Mouse (Mus musculus) c-Kit-positive CD71-positive TER-119-negative erythroid progenitor cells, embryonic 14.5 days (primary cell): ENCODE results near the gene Pmepa1.

ENCODE experiments used
- DNase-seq: peaks from one replicate; pipeline ENCODE4 v3.0.0-alpha.2; 2013; ENCODE audit warnings: low read depth

Pmepa1 gene

GRCm38 (mm10) chr2:173185282-173185681 lies 91.1 kb downstream of the Pmepa1 start:
- DNase-seq, result no peak

GRCm38 (mm10) chr2:173184475-173185080 lies 91.8 kb downstream of the Pmepa1 start:
- DNase-seq, result no peak

- no peak for DNase-seq
Measured at GRCm38 (mm10) chr2:173183836-173184460, 92.4 kb downstream of the Pmepa1 start.

GRCm38 (mm10) chr2:173183311-173183710 lies 93.0 kb downstream of the Pmepa1 start:
- no peak for DNase-seq

GRCm38 (mm10) chr2:173182796-173183195 lies 93.5 kb downstream of the Pmepa1 start:
- no peak for DNase-seq

- DNase-seq, result no peak
Measured at GRCm38 (mm10) chr2:173181901-173182300, 94.4 kb downstream of the Pmepa1 start.

- no peak for DNase-seq
Measured at GRCm38 (mm10) chr2:173181486-173181885, 94.8 kb downstream of the Pmepa1 start.

- DNase-seq, result no peak
Measured at GRCm38 (mm10) chr2:173180721-173181388, 95.5 kb downstream of the Pmepa1 start.

- DNase-seq, result no peak
Measured at GRCm38 (mm10) chr2:173180026-173180425, 96.3 kb downstream of the Pmepa1 start.

GRCm38 (mm10) chr2:173179046-173179445 lies 97.3 kb downstream of the Pmepa1 start:
- DNase-seq, result no peak

GRCm38 (mm10) chr2:173177951-173178350 lies 98.4 kb downstream of the Pmepa1 start:
- no peak for DNase-seq

- no peak for DNase-seq
Measured at GRCm38 (mm10) chr2:173177481-173177880, 98.9 kb downstream of the Pmepa1 start.

GRCm38 (mm10) chr2:173175703-173176102 lies 100.6 kb downstream of the Pmepa1 start:
- no peak for DNase-seq

- no peak for DNase-seq
Measured at GRCm38 (mm10) chr2:173174569-173174968, 101.8 kb downstream of the Pmepa1 start.
